Mouse (Mus musculus): ENCODE data around the gene Spry2. TPM values are rescaled to one million over a fixed set of nuclear protein-coding genes. Genes with fewer than 3 reads are reported as not detected.

The Spry2 gene
- total RNA-seq (2021): 10 to 100 TPM; 27.5 to 30.4 TPM

DNA sequence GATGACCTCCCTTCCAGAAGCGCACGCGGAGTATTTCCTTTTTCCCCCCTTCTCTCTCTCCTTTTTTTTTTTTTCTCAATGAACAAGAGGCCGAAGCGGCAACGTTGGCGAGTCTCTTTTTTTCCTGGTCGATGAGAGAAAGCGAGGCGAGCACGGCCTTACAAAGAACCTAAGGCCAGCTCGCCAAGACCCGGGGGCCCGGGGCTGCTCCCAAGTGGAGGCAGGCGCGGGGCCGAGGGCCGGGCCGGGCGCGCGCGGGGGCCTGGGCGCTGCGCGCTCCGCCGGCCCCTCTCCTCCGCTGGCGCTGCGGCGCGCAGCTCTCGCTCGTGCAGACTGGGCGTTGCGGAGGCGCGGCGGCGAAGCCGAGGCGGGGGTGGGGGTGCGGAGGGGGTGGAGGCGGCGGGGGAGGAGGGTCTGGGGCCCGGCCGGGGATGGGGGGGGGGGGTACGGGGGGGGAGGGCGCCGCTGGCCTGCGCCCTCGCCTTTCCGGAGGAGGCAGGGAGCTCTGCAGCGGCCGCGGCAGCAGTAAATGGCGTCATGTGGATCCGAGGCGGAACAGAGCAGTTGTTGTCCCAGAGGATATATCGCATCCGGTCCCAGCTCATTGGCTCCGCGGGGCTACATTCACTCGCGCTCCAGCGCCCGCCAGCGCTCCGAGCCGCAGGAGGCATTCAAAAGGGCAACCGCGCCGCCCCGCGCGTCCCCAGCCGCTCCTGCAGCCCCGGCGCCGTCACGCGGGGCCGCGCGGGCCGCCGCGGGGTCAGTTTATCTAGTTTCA lies at the start of gene Spry2:
Gene Spry2 (minus strand): TSS at position 29 of the 778 bp plus-strand sequence.
- DNase-seq: peak; percentile 87 to 90
- intact Hi-C loops (cut with DNase I): loop anchor here (5.0 to 10.0 kb wide), 6 partner anchors 315 to 722 kb away; partner anchors contain the start of genes Ndfip2 and Rbm26

DNA sequence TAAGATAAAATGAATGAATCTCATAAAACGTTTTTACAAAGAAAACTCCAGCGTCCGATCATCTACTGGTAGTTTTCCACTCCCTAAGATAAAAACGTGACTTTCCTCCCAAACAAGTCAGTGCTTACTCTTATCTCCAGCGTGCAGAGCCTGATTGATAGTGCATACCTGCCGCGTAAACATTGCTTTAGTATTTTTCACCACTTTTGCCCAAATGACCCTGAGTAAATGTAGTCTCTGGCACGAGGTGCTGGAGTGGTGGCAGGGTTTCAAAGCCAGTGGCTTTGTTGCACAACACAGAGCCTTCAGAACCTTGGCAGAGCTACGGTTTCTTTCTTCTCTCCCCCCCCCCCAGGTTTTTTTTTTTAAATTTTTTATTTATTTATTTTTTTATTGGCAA lies 44.7 kb upstream of the Spry2 start:
- intact Hi-C loops (cut with DNase I): no loop called here

GRCm38 (mm10) chr14:105926726-105927125 lies 30.1 kb upstream of the Spry2 start:
- DNase-seq: no peak
- intact Hi-C loops (cut with DNase I): no loop called here

More for the DNA sequence above, 44.7 kb upstream of the Spry2 start:
- DNase-seq: peak in 1 of 2 experiments; percentile 27

DNA sequence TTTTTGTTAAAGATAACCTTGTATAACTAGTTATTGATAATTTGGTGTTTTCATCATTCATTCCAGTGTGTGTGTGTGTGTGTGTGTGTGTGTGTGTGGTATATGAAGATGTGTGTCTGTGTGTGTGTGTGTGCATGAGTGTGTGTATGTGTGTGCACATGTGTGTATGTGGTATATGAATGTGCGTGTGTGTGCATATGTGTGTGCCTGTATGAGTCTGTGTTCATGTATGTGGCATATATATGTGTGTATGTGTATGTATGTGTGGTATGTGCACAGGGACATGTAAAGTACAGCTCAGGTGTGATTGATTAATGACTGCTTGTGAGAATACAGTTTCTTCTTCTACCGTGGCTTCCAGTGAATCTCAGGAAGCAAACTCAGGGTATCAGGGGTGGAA lies 28.7 kb upstream of the Spry2 start:
- no peak for DNase-seq
- intact Hi-C loops (cut with DNase I): no loop called here

- DNase-seq: no peak
- intact Hi-C loops (cut with DNase I): no loop called here
These were observed 28.1 kb upstream of the Spry2 start for GRCm38 (mm10) chr14:105924712-105925111.

- peak in 1 of 2 experiments; percentile 7 for DNase-seq
These were observed 26.3 kb upstream of the Spry2 start for GRCm38 (mm10) chr14:105922874-105923273.

DNA sequence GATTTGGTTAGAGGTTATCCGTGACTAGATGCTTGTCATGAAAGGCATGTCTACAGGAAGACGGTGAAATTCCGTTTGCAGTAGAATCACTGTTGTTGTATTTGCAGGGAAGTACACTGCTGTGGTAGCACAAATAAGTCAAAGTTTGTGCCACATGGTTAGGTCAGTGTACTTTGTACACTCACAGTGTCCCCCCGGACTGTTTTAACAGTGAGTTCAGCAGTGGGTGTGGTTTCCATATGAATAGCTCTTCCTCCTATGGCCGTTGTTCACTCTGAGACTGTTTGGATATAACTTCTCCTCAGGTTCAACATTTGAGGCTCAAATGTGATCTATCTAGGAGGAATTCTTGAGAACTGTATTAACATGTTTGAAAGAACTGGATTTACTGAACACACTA lies 25.8 kb upstream of the Spry2 start:
- intact Hi-C loops (cut with DNase I): no loop called here
- DNase-seq: no peak

More at GRCm38 (mm10) chr14:105922874-105923273, 26.3 kb upstream of the Spry2 start:
- intact Hi-C loops (cut with DNase I): no loop called here

GRCm38 (mm10) chr14:105921217-105921695 lies 24.6 kb upstream of the Spry2 start:
- DNase-seq: no peak
- intact Hi-C loops (cut with DNase I): no loop called here

DNA sequence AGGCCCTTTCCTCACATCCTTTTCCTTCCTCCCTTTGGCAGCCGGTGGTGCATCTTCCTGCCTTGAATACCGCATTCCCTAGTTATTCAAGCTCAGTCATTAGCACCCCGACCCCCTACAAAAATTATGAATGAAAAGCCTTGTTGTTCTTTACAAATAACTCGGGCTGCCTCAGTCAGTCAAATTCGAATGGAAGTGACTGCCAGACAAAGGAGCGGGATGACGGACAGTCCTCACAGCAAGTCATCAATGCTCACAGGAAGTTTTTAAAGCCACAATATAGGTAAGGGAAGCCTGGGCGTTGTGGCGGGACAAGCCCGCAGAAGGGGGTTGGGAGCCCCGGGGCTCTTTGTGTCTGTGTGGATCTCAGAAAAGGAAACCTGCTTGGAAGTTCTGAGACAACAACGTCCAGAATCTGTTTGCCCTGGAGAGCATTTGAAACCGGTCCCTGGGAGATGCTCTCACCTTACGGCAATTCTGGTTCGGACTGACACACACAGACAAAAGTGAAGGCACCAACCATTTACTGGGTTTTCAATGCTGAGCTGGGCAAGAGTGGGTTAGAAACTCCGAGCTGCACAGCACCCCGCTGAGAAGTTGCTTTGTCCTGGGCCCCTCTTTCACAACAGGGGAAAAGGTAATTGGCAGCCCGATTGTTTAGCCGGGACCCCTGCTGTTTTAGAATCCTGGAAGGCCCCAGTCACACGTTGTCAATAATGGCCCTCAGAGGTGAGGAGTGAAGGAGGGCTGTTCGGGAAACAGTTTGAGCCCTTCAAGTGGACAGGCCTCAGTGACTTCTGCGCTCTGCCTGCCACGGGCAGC lies 24.0 kb upstream of the Spry2 start:
- peak in 1 of 2 experiments; percentile 9 for DNase-seq
- intact Hi-C loops (cut with DNase I): no loop called here

DNA sequence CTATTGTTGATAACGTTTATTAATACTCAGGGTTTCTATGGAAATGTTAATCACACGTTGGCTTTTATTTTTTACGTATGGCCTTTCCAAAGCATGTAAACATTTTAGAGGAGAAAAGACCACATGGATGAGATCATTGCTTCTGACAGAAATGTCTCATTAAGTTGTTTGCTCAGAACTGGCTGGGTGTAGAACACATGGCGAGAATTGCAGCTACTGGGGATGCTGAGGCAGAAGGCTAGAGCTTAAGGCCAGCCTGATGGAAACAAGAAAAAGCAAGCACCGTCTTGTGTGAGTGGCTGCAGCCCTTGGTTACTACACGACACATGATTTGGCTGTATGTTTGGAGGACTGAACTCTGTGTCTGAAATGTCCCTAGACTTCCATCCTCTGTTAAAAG lies 10.6 kb upstream of the Spry2 start:
- intact Hi-C loops (cut with DNase I): no loop called here
- no peak for DNase-seq

- DNase-seq: no peak
- intact Hi-C loops (cut with DNase I): no loop called here
These were observed 9.3 kb upstream of the Spry2 start for GRCm38 (mm10) chr14:105905935-105906334.

DNA sequence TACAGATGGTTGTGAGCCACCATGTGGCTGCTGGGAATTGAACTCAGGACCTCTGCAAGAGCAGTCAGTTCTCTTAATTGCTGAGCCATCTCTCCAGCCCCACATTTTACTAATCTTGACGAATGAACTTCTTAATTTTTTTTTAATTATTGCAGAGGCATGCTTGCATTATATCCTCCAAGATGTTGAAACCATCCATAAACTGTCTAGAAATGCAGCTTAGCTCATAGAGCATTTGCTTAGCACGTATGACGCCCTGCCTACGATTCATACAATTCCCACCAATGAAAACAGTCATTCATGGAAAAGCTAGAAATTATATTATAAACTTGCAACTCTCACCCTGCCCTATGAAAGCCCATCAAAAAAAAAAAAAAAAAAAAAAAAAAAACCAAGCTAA lies 8.9 kb upstream of the Spry2 start:
- intact Hi-C loops (cut with DNase I): no loop called here
- no peak for DNase-seq

- intact Hi-C loops (cut with DNase I): no loop called here
- DNase-seq: peak; percentile 32 to 60
These were observed 6.2 kb upstream of the Spry2 start for GRCm38 (mm10) chr14:105902807-105903206.

DNA sequence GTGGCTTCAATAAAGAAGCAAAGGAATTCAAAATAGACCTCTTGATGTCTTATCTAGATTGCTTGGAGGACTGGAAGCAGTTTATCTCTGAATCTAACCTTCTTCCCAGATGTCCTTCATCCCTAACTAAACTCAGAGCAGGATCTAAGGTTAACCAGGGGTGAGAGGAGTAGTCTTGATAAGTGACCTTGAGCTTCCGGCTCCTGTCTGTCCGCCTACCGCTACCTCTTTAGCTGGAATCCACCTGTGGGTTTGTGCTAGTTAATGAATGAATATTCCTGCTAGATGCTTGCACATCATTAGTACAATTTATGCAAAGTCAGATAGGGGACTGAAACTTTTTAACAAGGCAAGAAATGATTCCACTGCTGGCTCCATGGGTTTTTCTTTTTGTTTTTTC lies 4.2 kb upstream of the Spry2 start:
- intact Hi-C loops (cut with DNase I): loop anchor here (2.0 kb wide), 1 partner anchor 504 kb away; no protein-coding TSS in a partner anchor
- DNase-seq: no peak

- intact Hi-C loops (cut with DNase I): loop anchor here (2.0 to 10.0 kb wide), 7 partner anchors 313 to 724 kb away; partner anchors contain the start of genes Ndfip2 and Rbm26
- no peak for DNase-seq
These were observed 2.5 kb upstream of the Spry2 start for GRCm38 (mm10) chr14:105899116-105899515.

DNA sequence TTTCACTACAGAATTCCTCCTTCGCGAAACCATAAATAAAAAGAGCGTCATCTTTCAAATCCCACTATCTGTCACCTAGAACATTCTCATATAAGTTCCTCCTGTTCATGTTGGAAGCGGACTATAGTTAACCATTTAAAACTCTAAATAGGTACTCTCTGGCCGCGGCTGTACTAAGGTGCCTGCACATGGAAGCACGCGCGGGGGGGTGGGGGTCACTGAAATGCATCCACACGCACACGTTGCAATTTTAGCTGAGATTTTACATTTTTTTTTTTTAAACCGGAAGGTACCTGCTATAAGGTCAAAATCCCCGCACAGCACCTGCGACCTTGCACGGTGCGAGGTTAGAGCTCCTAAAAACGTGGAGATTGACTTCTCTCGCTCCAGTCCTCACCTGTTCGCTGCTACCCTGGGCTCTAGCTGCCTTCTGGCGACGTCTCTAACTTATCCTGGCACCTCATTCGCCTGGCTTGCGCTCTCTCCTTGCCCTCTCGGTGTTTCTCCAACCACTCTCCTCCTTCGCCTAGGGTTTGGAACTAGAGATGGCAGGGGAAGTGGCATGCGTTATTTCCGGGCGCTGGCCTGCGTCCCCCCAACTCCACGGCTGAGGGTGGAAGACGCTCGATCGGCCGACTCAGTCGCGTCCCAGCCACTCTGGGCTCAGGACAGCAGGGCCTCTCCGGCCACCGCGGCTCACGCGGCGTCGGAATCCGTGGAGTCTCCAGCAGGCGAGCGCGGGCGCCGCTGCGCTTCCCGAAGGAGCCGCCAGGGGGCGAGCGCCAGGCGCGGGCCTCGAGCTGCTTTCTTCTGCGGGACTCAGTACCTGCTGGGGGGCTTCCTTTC lies 1.9 kb upstream of the Spry2 start:
- intact Hi-C loops (cut with DNase I): loop anchor here (1.0 to 10.0 kb wide), 8 partner anchors 166 to 724 kb away; partner anchors contain the start of genes Ndfip2 and Rbm26
- DNase-seq: peak; percentile 95 to 96

GRCm38 (mm10) chr14:105897569-105898101 lies 1.0 kb upstream of the Spry2 start:
- peak; percentile 64 to 71 for DNase-seq
- intact Hi-C loops (cut with DNase I): loop anchor here (1.0 to 10.0 kb wide), 8 partner anchors 165 to 723 kb away; partner anchors contain the start of genes Ndfip2 and Rbm26

DNA sequence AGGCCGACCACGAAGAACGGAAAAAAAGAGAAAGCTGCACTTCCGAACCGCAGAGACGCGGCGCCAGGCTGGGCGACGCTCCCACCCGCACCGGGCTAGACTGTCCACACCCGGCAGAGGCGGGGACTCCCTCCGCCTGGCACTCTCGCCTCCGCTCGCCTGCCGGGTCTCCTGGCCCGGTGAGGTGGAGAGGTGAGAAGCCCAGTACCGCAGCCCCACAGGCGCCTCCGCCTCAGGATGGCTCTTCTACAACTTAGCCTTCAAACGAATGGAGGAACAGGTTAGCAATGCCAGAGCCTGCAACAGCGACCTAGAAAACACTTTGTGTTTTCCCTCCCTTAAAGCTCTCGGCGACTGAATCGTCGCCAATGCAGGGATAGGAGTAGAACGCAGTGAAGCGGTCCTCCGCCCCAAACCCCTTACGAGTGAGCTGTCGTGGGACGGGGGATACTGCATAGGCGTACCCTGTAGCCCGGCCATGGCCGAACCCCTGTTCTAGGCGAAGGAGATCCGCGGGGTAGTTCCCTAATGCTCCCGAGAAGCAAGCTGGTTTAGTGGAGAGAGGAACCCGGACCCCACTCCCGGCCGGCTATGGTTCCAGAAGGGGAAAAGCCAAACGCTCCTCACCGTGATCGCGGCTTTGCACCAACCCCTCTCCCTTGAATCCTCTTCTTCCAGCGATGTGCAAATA lies 513 bp downstream of the Spry2 start:
- peak; percentile 64 to 76 for DNase-seq
- intact Hi-C loops (cut with DNase I): loop anchor here (5.0 to 10.0 kb wide), 6 partner anchors 316 to 721 kb away; partner anchors contain the start of genes Ndfip2 and Rbm26
